Mouse (Mus musculus): ENCODE measurements around the gene F12. TPM values are rescaled to one million over a fixed set of nuclear protein-coding genes. Genes with fewer than 3 reads are reported as not detected.

F12 gene
- total and polyA plus RNA-seq, 3 experiments, result not detected

DNA sequence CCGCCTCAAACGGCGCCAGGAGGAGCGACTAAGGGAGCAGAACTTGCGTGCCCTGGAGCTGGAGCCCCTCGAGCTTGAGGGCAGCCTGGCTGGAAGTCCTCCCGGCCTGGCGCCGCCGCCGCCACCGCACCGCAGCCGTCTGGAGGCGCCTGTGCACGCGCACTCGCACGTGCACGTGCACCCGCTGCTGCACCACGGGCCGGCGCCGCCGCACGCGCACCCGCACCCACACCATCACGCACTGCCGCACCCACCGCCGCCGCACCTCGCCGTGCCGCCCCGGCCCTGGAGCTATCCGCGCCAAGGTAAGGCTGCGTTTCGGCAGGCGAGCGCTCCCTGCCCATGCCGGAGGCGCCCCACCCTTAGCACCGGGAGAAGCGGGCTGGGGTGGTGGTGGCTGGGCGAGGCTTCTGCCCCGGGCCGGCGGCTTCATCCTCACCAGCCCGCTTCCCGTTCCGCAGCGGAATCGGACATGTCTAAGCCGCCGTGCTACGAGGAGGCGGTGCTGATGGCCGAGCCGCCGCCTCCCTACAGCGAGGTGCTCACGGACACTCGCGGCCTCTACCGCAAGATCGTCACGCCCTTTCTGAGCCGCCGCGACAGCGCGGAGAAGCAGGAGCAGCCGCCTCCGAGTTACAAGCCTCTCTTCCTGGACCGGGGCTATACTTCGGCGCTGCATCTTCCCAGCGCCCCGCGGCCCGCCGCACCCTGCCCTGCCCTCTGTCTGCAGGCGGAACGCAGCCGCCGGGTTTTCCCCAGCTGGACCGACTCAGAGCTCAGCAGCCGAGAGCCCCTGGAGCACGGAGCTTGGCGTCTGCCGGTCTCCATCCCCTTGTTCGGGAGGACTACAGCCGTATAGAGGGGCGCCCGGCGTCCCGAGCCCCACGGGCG lies 45.8 kb upstream of the F12 start:
- Histone ChIP-seq H3K27me3 (ENCODE audit: control insufficient read depth in 1 of 2, insufficient read depth in 2 of 2, low read length in 2 of 2) (no peaks in the 10 kb centered on the region), H3K4me1 (ENCODE audit: control insufficient read depth in 1 of 2, insufficient read depth in 2 of 2, low read length in 2 of 2) (peaks cover 0 to 4% of the 10 kb centered on the region in 2 experiments; a peak in 2 of 4 replicates), H3K9me3 (replicated peaks; ENCODE audit: insufficient read depth, low read length) (no peaks in the 10 kb centered on the region), H3K36me3 (ENCODE audit: control insufficient read depth in 1 of 2, insufficient read depth in 2 of 2, low read length in 2 of 2) (no peaks in the 10 kb centered on the region), H3K79me2 (ENCODE audit: control insufficient read depth, insufficient read depth, low read length, poor library complexity) (no peaks in the 10 kb centered on the region; the same call in 1 of the 2 replicates), H3K9ac (ENCODE audit: control insufficient read depth, low read depth, low read length, poor library complexity, severe bottlenecking) (peak overlapping the region; percentile 83), H3K27ac (ENCODE audit: control insufficient read depth, low read depth, low read length) (no peak overlapping the region), H3K4me3 (ENCODE audit: control insufficient read depth in 1 of 2, insufficient read depth in 1 of 2, low read depth in 2 of 2, low read length in 2 of 2) (peak overlapping the region; percentile 58 to 73)
- TF ChIP-seq ZNF384 (IDR thresholded peaks at IDR 0.05; ENCODE audit: low read depth, low read length), result no peak
- no peak for TF ChIP-seq TBP (IDR thresholded peaks at IDR 0.05; ENCODE audit: low read depth, low read length)
- TF ChIP-seq MEF2A (IDR thresholded peaks at IDR 0.05; ENCODE audit: extremely low read depth, insufficient replicate concordance, low read depth, low read length, poor library complexity, severe bottlenecking), result no peak
- no peak for TF ChIP-seq SMC3 (IDR thresholded peaks at IDR 0.05; ENCODE audit: low read depth, low read length)
- TF ChIP-seq ETS1 (IDR thresholded peaks at IDR 0.05; ENCODE audit: low read depth, low read length), result no peak
- TF ChIP-seq POLR2A (IDR thresholded peaks at IDR 0.05; ENCODE audit: control insufficient read depth in 1 of 2, insufficient read depth in 1 of 2, low read depth in 1 of 2, low read length in 2 of 2, poor library complexity in 1 of 2), result peak; percentile 11 to 35; a peak in 1 of 4 replicates
- no peak for TF ChIP-seq USF2 (IDR thresholded peaks at IDR 0.05; ENCODE audit: borderline replicate concordance in 1 of 2, insufficient read depth in 1 of 2, low read depth in 1 of 2, low read length in 2 of 2)
- TF ChIP-seq UBTF (IDR thresholded peaks at IDR 0.05; ENCODE audit: borderline replicate concordance, insufficient read depth, low read depth, low read length), result 0 out of 2 replicates have a peak, but pooled peaks have one; percentile 48
- TF ChIP-seq HCFC1 (IDR thresholded peaks at IDR 0.05; ENCODE audit: low read depth, low read length), result no peak
- no peak for TF ChIP-seq MYB (IDR thresholded peaks at IDR 0.05; ENCODE audit: low read depth, low read length)
- no peak for TF ChIP-seq NRF1 (IDR thresholded peaks at IDR 0.05; ENCODE audit: insufficient read depth, low read depth, low read length, poor library complexity, severe bottlenecking)
- TF ChIP-seq MAZ (IDR thresholded peaks at IDR 0.05; ENCODE audit: low read depth, low read length), result no peak
- TF ChIP-seq ZMIZ1 (IDR thresholded peaks at IDR 0.05; ENCODE audit: low read depth, low read length), result no peak
- TF ChIP-seq SIN3A (IDR thresholded peaks at IDR 0.05; ENCODE audit: low read length), result peak; percentile 31
- no peak for TF ChIP-seq RCOR1 (IDR thresholded peaks at IDR 0.05; ENCODE audit: low read depth, low read length)
- no peak for TF ChIP-seq CTCF (IDR thresholded peaks at IDR 0.05 in 2 of 3, conservative IDR thresholded peaks at IDR 0.05 in 1 of 3; ENCODE audit: control insufficient read depth in 1 of 3, insufficient read depth in 1 of 3, low read depth in 2 of 3, low read length in 3 of 3, poor library complexity in 1 of 3, severe bottlenecking in 1 of 3)
- TF ChIP-seq MAFK (IDR thresholded peaks at IDR 0.05; ENCODE audit: borderline replicate concordance, low read depth, low read length), result no peak
- TF ChIP-seq ZC3H11A (IDR thresholded peaks at IDR 0.05; ENCODE audit: low read depth, low read length), result no peak
- peak; percentile 57; the same call in 1 of the 2 replicates for TF ChIP-seq MAX (IDR thresholded peaks at IDR 0.05; ENCODE audit: low read length)
- TF ChIP-seq MXI1 (IDR thresholded peaks at IDR 0.05; ENCODE audit: low read depth, low read length), result peak; percentile 50; the same call in 1 of the 2 replicates
- no peak for TF ChIP-seq POLR2AphosphoS2 (IDR thresholded peaks at IDR 0.05; ENCODE audit: low read length)
- TF ChIP-seq ELF1 (IDR thresholded peaks at IDR 0.05; ENCODE audit: low read depth, low read length), result no peak
- no peak for TF ChIP-seq MYC (IDR thresholded peaks at IDR 0.05; ENCODE audit: low read depth, low read length)
- no peak for TF ChIP-seq CHD2 (IDR thresholded peaks at IDR 0.05; ENCODE audit: low read length)
- TF ChIP-seq GABPA (IDR thresholded peaks at IDR 0.05; ENCODE audit: low read depth, low read length), result no peak
- TF ChIP-seq NELFE (IDR thresholded peaks at IDR 0.05; ENCODE audit: low read depth, low read length), result no peak
- TF ChIP-seq KAT2A (conservative IDR thresholded peaks at IDR 0.05; ENCODE audit: low read depth, low read length), result no peak
- TF ChIP-seq TAL1 (IDR thresholded peaks at IDR 0.05; ENCODE audit: low read length), result no peak
- no peak for TF ChIP-seq TCF12 (IDR thresholded peaks at IDR 0.05; ENCODE audit: low read depth, low read length)
- TF ChIP-seq BHLHE40 (IDR thresholded peaks at IDR 0.05; ENCODE audit: borderline replicate concordance, low read depth, low read length), result peak; percentile 48; the same call in 1 of the 2 replicates
- TF ChIP-seq JUND (IDR thresholded peaks at IDR 0.05; ENCODE audit: low read depth, low read length), result no peak
- no peak for TF ChIP-seq USF1 (IDR thresholded peaks at IDR 0.05; ENCODE audit: low read depth, low read length)
- TF ChIP-seq GATA1 (IDR thresholded peaks at IDR 0.05; ENCODE audit: low read depth, low read length), result no peak
- TF ChIP-seq EP300 (IDR thresholded peaks at IDR 0.05; ENCODE audit: low read depth in 1 of 2, low read length in 2 of 2), result no peak
- DNase-seq (ENCODE audit: low read depth, low spot score), result peak; percentile 69

Data from MEL (cell line).